Mouse (Mus musculus) spleen, adult 2 months (tissue): ENCODE results near the gene Bod1.

Experiments
- CTCF ChIP-seq: fragments of 200-500 bp; IDR thresholded peaks from 2 replicates; pipeline ENCODE4 v1.5.1; 2011; ENCODE audit warnings: mild to moderate bottlenecking, inconsistent platforms; ENCODE audit not compliant: insufficient read depth, insufficient read length, insufficient replicate concordance; ENCODE audit errors: extremely low read depth
- POLR2A ChIP-seq: fragments of 200-500 bp; IDR thresholded peaks from 2 replicates; pipeline ENCODE4 v1.6.1; 2011; ENCODE audit warnings: low read depth, low read length, inconsistent platforms

DNA sequence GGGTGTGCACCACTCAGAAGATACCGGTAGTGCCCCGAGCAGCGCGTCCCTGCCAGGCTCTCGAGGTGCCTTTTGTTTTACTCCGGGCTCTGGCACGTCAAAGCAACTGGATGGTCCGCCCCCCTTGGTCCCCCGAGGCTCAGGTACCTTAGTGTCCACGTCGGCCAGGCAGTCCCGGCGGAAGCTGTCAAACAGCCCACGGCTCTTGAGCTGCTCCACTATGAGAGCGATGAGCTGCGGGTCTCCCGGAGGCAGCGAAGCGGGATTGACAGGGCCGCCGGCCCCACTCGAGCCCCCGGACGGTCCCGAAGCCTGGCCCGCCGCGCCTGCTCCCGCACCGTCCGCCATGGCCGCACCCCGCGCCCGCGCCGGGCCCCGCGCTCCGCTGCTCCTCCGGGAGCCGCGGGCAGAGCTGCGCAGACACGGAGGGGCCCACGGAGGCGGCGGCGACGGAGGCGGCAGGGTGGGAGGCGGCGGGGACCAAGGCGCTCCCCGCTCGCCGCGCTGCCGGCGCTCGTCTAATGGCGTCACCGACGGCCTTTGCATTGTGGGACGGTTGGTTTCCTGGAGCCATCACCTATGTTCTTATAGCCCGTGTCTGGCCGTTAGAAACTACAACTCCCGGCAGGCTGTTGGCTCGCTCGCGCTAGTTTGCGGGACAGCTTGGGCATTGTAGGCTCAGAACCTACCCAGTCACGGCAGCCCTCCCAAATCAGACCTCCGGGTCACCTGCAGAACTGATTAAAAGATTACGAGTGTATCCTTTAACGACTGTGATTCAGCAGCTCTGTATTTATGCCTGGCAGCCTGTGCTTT, at the start of gene Bod1:
- TF ChIP-seq POLR2A (no peak; the same call in 1 of the 2 replicates), CTCF (no peak)
